Mouse (Mus musculus) heart, postnatal 25 days (tissue): Measurements from ENCODE around the gene Gmnn. TPM values are rescaled to one million over a fixed set of nuclear protein-coding genes. Genes with fewer than 3 reads are reported as not detected.
"Not testable (repeated sequence)": the region's sequence is repeated elsewhere in the genome, so short reads cannot be mapped to it uniquely, and the experiment has no call there.

Source experiments
- DNase-seq: peaks from one replicate; pipeline ENCODE4 v3.0.0; 2022; ENCODE audit warnings: low spot score
- intact Hi-C: fragments of 180-260 bp; cut with DNase I; formaldehyde crosslinking; loops from one replicate; pipeline ENCODE4 v1.15.1; 2025
- total RNA-seq, 2 experiments: library from RNA; stranded (reverse); gene quantifications; 2 replicates each; pipeline ENCODE4 v1.2.3; 2021

The Gmnn gene
- total RNA-seq, 2 experiments from 2014 or later = 38.7 to 42.9 TPM

DNA sequence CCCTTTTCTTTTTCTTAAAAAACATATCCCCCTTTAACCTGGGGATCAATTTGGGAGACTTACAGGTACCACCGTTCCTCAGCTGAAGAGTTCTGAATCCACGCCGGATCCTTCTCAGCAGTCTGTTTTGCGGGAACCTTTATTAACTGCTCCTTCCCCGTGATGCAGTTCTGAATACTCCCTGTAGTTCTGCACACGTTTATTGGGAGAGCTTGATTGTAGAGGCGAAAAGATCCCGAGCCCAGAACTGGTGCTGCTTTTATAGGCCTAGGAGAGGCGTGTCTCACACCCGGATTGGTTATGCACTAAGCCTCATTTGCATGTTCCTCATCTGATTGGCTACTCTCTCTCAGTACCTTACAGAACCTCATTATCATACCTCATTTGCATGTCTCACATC, 9.8 kb upstream of the Gmnn start:
- intact Hi-C loops, DNase-seq: not testable (repeated sequence)

DNA sequence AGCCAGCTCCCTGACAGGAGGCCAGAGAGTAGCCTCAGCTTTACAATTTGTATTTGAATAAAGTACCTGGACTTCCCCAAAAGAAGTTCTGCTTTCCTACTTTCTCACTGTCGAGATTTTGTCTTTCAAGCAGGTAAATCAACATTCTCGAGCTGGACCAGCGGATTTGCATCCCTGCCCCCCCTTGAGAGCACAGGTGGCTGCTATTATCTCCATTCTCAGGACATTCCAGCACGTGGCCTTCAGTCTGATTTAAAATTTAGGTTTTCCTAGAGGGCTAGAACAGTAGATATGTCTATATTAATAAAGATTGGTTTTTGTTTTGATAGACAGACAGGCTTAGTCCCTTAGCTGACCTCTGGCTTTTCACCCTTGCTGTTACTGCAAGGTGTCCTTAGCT, 6.1 kb upstream of the Gmnn start:
- intact Hi-C loops, DNase-seq: not testable (repeated sequence)

- DNase-seq = no peak
- intact Hi-C loops = no loop called here
These were observed 531 bp upstream of the Gmnn start for GRCm38 (mm10) chr13:24762254-24762653.

- intact Hi-C loops = no loop called here
- DNase-seq = no peak
These were observed 680 bp downstream of the Gmnn start for GRCm38 (mm10) chr13:24761083-24761402.

DNA sequence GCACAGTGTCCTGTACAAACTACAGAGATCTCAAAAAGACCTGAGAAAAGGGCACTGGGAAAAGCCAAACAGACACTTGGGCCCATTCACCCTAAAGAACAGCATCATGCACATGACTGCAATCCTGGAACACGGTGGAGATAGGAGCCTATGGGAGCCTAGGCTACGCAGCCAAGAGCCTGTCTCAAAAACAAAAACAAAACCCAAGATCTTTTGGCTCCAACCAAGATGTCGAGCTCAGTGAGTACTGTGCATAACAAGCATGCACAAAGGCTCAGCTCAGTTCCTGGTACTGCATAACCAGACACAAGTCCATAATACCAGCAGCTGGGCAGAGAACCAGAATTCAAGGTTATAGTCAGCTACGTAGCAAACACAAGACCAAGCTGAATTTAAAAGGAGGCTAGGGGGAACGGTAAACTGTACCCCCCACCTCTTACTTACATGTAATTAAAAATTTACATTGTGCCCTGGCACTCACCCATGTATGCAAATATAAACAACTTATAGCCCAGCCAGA, 1.3 kb downstream of the Gmnn start:
- DNase-seq = no peak
- intact Hi-C loops = no loop called here

- intact Hi-C loops = no loop called here
- DNase-seq = no peak
These were observed 2.3 kb downstream of the Gmnn start for GRCm38 (mm10) chr13:24759451-24759850.

DNA sequence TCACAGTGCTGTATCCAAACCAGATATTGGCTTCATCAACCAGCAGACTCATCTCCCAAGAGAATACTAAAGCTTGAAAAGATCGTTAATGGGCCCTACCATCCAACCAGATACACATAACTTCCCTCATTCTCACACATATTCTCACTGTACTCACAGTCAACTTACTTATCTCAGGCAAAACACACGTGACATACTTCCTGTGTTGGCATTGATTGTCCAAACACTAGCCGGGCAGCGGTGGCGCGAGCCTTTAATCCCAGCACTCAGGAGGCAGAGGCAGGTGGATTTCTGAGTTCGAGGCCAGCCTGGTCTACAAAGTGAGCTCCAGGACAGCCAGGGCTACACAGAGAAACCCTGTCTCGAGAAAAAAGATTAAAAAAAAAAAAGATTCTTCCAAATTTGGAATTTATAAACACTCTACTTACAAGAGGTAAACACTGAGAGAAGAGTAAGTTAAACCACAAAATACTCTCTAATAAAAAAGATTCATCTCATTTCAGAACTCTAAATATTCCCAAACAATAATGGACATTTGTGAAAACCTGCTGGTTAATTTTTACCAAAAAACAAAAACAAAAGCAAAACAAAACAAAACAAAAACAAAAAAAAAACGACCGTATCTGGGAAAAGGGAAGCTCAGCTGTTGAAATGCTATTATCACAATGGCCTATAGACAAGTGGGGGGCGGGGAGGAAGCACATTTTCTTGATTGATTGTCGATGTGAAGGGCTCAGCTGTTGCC, 3.7 kb downstream of the Gmnn start:
- intact Hi-C loops = no loop called here
- DNase-seq = no peak

DNA sequence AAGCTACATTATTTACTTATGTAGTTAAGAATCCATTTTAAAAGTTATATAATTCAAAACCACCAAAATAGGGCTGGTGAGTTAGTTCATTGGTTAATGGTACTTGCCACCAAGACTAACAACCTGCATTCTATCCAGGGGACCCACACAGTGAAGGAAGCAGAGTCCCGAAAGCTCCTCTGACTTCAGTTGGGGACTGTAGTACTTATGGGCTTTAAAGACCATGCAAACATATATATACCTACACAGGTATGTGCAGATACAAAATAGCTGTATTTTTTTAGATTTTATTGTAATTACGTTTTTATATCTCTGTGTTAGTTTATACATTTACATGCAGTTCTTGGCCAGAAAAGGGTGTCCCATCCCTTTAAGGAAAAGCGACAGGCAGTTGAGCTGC, 5.0 kb downstream of the Gmnn start:
- intact Hi-C loops = no loop called here
- DNase-seq = no peak

DNA sequence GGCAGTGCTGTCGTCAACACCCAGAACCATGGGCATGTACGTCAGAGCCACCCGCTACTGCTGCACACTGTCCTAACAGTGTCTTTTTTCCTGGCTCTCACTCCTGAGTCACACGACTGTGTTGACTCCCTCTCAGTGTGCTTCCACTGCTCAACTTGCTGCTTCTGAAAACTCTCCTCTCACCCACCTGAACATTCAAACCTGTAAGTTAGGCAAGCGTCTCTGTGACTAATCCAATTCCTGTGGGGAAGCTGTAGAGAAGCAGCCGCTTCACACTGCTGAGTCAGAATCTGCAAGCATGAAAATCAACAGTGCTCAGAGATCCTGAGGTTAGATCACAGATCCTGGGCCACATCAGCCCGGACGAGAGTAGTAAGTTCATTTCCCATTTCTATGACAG, 10.3 kb downstream of the Gmnn start:
- no peak for DNase-seq
- intact Hi-C loops = no loop called here

GRCm38 (mm10) chr13:24750807-24751206, 10.9 kb downstream of the Gmnn start:
- DNase-seq = no peak

DNA sequence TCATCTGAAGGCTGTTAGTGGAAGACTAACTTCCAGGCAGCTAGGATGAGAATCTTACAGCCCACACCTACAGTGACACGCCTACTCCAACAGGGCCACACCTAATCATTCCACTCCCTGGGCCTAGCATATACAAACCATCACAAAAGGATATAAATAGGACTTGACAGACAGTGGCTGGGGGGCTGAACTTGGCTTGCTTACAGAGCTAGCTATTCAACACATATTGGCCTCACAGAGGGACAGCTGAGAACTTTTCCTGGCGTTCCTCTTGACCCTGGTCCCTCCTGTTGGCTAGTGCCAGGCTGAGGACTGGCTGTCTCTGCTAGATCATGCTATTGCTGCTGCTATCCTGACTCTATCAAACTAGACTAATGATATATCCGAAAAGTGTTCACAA, 13.9 kb downstream of the Gmnn start:
- intact Hi-C loops = no loop called here
- DNase-seq = no peak

More at GRCm38 (mm10) chr13:24750807-24751206, 10.9 kb downstream of the Gmnn start:
- intact Hi-C loops = no loop called here

- intact Hi-C loops = no loop called here
- DNase-seq = no peak
These were observed 20.7 kb downstream of the Gmnn start, which contains the start of gene Armh2 for GRCm38 (mm10) chr13:24741028-24741427. Gene Armh2 (plus strand): TSS chr13:24741232.

- DNase-seq = no peak
- intact Hi-C loops = no loop called here
These were observed 26.1 kb downstream of the Gmnn start for GRCm38 (mm10) chr13:24735608-24736131.

DNA sequence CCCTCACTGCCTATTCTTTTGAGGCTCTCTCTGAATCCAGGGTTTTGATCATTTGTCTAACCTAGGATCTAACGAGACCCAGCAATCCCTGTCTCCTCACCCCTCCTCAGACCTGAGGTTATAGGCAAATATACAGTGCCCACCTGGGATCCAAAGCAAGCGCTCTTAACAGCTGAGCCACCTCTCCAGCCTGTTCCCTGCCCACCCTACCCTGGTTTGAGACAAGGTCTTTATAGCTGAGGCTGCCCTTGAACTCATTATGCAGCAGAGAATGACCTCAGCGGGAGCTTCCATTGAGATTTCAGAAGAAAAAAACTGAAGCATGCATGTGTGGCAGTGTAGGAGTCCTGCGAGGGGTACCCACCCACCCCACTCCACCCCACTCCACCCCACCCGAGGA, 27.2 kb downstream of the Gmnn start:
- intact Hi-C loops = no loop called here
- no peak for DNase-seq

- intact Hi-C loops = loop anchor here (10.0 kb wide), 1 partner anchor 196 kb away; no protein-coding TSS in a partner anchor
- DNase-seq = no peak
These were observed 32.6 kb downstream of the Gmnn start for GRCm38 (mm10) chr13:24729128-24729527.

DNA sequence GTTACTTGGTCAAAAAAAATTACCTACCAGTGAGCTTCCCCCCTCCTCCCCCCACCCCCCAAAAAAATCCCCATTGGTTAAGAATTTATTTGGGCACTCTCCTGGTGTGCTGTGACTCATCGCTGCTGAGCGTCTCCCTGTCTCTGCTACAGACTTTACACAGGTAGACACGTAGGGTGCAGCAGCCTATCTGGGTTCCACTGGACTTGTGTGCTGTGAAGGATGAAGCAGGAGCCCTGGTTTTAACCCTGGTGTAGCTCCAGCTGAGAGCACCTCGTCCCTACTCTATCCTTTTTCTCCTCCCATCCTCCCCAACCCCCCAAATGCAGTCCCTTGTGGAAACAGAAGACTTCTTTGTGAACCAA, 37.3 kb downstream of the Gmnn start:
- no peak for DNase-seq
- intact Hi-C loops = loop anchor here (10.0 kb wide), 1 partner anchor 200 kb away; no protein-coding TSS in a partner anchor

- DNase-seq = no peak
- intact Hi-C loops = loop anchor here (10.0 kb wide), 1 partner anchor 201 kb away; no protein-coding TSS in a partner anchor
These were observed 37.9 kb downstream of the Gmnn start for GRCm38 (mm10) chr13:24723699-24724394.

DNA sequence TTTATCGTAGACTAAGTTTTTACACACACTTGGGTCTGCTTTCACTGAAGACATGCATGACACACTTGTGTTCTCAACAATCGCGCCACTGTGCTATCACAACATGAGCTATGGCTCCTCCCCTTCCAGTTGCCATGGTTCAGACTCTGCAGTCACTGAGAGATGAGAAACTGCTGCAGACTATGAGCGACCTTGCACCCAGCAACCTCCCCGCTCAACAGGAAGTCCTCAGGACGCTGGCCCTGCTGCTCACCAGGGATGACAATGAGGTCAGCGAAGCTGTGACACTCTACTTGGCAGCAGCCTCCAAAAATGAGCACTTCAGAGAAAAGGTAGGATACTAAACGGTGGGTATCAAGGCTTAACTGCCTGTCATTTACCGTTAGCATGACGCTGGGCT, 40.2 kb downstream of the Gmnn start:
- DNase-seq = no peak
- intact Hi-C loops = loop anchor here (10.0 kb wide), 1 partner anchor 203 kb away; no protein-coding TSS in a partner anchor

- DNase-seq = no peak
- intact Hi-C loops = no loop called here
These were observed 44.0 kb downstream of the Gmnn start for GRCm38 (mm10) chr13:24717677-24718076.

DNA sequence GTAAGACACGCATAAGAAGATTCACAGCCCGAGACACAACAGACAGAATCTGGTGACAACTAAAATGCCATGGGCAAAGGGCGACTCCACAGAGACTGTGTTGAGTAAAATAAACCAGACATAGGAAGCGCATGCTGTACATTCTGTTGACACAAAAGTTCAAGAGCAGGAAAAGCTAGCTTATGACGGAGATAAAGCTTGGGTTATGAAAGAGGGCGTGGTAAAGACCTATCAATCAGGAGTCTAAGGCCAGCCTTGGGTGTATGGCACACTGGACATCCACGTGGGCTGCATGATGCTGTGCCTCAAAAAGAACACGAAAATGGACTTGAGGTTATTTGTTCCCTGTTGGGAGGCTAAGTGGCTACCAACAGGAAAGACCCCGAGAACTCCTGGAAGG, 45.3 kb downstream of the Gmnn start:
- intact Hi-C loops = no loop called here
- DNase-seq = no peak

- intact Hi-C loops = no loop called here
- no peak for DNase-seq
These were observed 46.1 kb downstream of the Gmnn start for GRCm38 (mm10) chr13:24715601-24716000.
